Mouse (Mus musculus): ENCODE measurements around the gene Ankrd35. TPM values are rescaled to one million over a fixed set of nuclear protein-coding genes. Genes with fewer than 3 reads are reported as not detected.
"Not testable (repeated sequence)": the region's sequence is repeated elsewhere in the genome, so short reads cannot be mapped to it uniquely, and the experiment has no call there.

The Ankrd35 gene
- total and polyA plus RNA-seq, 2 experiments from 2014 or later: 4.3 to 4.9 TPM

GRCm38 (mm10) chr3:96684151-96684821 is 14.4 kb downstream of the Ankrd35 start:
- Histone ChIP-seq H3K9ac (replicated peaks; ENCODE audit: low read length, poor library complexity, severe bottlenecking) (no peak overlapping the region), H3K36me3 (ENCODE audit: insufficient read depth, low read length) (no peaks in the 10 kb centered on the region), H3K4me1 (ENCODE audit: insufficient read depth, low read length) (no peaks in the 10 kb centered on the region), H3K9me3 (ENCODE audit: low read length) (no peaks in the 10 kb centered on the region), H3K4me2 (ENCODE audit: low read depth, low read length, poor library complexity, severe bottlenecking) (peak overlapping the region; percentile 32), H3K4me3 (ENCODE audit: low read depth, low read length) (no peak overlapping the region), H3K27ac (ENCODE audit: low read depth, low read length) (no peak overlapping the region), H3K27me3 (ENCODE audit: insufficient read depth, low read length) (peaks cover 5% of the 10 kb centered on the region; the same call in 1 of the 2 replicates)
- 71% methylated on average over 17 of the region's 17 CpGs for WGBS
- no peak for TF ChIP-seq CTCF (IDR thresholded peaks at IDR 0.05)
- ATAC-seq (ENCODE audit: low FRiP score) (no peak), DNase-seq (ENCODE audit: low spot score) (no peak)

GRCm38 (mm10) chr3:96684822-96685156 is 14.9 kb downstream of the Ankrd35 start:
- H3K4me2 ChIP-seq (ENCODE audit: low read depth, low read length, poor library complexity, severe bottlenecking): peak overlapping the region; percentile 32
- H3K4me3 ChIP-seq (ENCODE audit: low read depth, low read length): 0 out of 2 replicates have a peak overlapping the region, but pooled peaks have one; percentile 8
- no peaks in the 10 kb centered on the region for H3K36me3 ChIP-seq (ENCODE audit: insufficient read depth, low read length)
- TF ChIP-seq CTCF (IDR thresholded peaks at IDR 0.05): no peak
- no peaks in the 10 kb centered on the region for H3K9me3 ChIP-seq (ENCODE audit: low read length)
- H3K4me1 ChIP-seq (ENCODE audit: insufficient read depth, low read length): no peaks in the 10 kb centered on the region
- H3K27ac ChIP-seq (ENCODE audit: low read depth, low read length): no peak overlapping the region
- no peak for DNase-seq (ENCODE audit: low spot score)
- H3K27me3 ChIP-seq (ENCODE audit: insufficient read depth, low read length): peaks cover 5% of the 10 kb centered on the region; the same call in 1 of the 2 replicates
- no peak for ATAC-seq (ENCODE audit: low FRiP score)
- WGBS: 52% methylated on average over 28 of the region's 28 CpGs
- H3K9ac ChIP-seq (replicated peaks; ENCODE audit: low read length, poor library complexity, severe bottlenecking): no peak overlapping the region

- not testable (repeated sequence) for H3K27ac ChIP-seq (ENCODE audit: low read depth, low read length); H3K9me3 ChIP-seq (ENCODE audit: low read length); H3K4me3 ChIP-seq (ENCODE audit: low read depth, low read length); H3K4me2 ChIP-seq (ENCODE audit: low read depth, low read length, poor library complexity, severe bottlenecking); DNase-seq (ENCODE audit: low spot score); ATAC-seq (ENCODE audit: low FRiP score); H3K36me3 ChIP-seq (ENCODE audit: insufficient read depth, low read length); H3K9ac ChIP-seq (replicated peaks; ENCODE audit: low read length, poor library complexity, severe bottlenecking); H3K27me3 ChIP-seq (ENCODE audit: insufficient read depth, low read length); H3K4me1 ChIP-seq (ENCODE audit: insufficient read depth, low read length)
- WGBS: 96% methylated on average over 5 of the region's 5 CpGs
These were observed 16.1 kb downstream of the Ankrd35 start for GRCm38 (mm10) chr3:96686057-96686456.

GRCm38 (mm10) chr3:96688854-96689253 is 18.9 kb downstream of the Ankrd35 start:
- Histone ChIP-seq H3K36me3 (ENCODE audit: insufficient read depth, low read length) (no peaks in the 10 kb centered on the region), H3K27ac (ENCODE audit: low read depth, low read length) (no peak overlapping the region), H3K4me1 (ENCODE audit: insufficient read depth, low read length) (no peaks in the 10 kb centered on the region), H3K9me3 (ENCODE audit: low read length) (no peaks in the 10 kb centered on the region), H3K4me3 (ENCODE audit: low read depth, low read length) (no peak overlapping the region), H3K9ac (replicated peaks; ENCODE audit: low read length, poor library complexity, severe bottlenecking) (no peak overlapping the region), H3K27me3 (ENCODE audit: insufficient read depth, low read length) (peaks cover 5% of the 10 kb centered on the region; the same call in 1 of the 2 replicates), H3K4me2 (ENCODE audit: low read depth, low read length, poor library complexity, severe bottlenecking) (no peak overlapping the region)
- no peak for TF ChIP-seq CTCF (IDR thresholded peaks at IDR 0.05)
- WGBS: 88% methylated on average over 11 of the region's 11 CpGs
- DNase-seq (ENCODE audit: low spot score) (no peak), ATAC-seq (ENCODE audit: low FRiP score) (no peak)

GRCm38 (mm10) chr3:96690298-96690697 is 20.4 kb downstream of the Ankrd35 start:
- Histone ChIP-seq H3K4me1 (ENCODE audit: insufficient read depth, low read length) (no peaks in the 10 kb centered on the region), H3K4me3 (ENCODE audit: low read depth, low read length) (no peak overlapping the region), H3K9me3 (ENCODE audit: low read length) (no peaks in the 10 kb centered on the region), H3K9ac (replicated peaks; ENCODE audit: low read length, poor library complexity, severe bottlenecking) (no peak overlapping the region), H3K4me2 (ENCODE audit: low read depth, low read length, poor library complexity, severe bottlenecking) (no peak overlapping the region), H3K36me3 (ENCODE audit: insufficient read depth, low read length) (no peaks in the 10 kb centered on the region), H3K27ac (ENCODE audit: low read depth, low read length) (no peak overlapping the region), H3K27me3 (ENCODE audit: insufficient read depth, low read length) (no peaks in the 10 kb centered on the region)
- WGBS: 51% methylated on average over 3 of the region's 3 CpGs
- DNase-seq (ENCODE audit: low spot score) (no peak), ATAC-seq (ENCODE audit: low FRiP score) (no peak)
- peak; percentile 36 for TF ChIP-seq CTCF (IDR thresholded peaks at IDR 0.05)

- 13% methylated on average over 3 of the region's 3 CpGs for WGBS
- H3K4me3 ChIP-seq (ENCODE audit: low read depth, low read length): no peak overlapping the region
- peak; percentile 61 for TF ChIP-seq CTCF (IDR thresholded peaks at IDR 0.05)
These were observed 22.6 kb downstream of the Ankrd35 start for GRCm38 (mm10) chr3:96692506-96692905.

More at GRCm38 (mm10) chr3:96692506-96692905, 22.6 kb downstream of the Ankrd35 start:
- DNase-seq (ENCODE audit: low spot score): peak; percentile 43
- ATAC-seq (ENCODE audit: low FRiP score): no peak
- H3K36me3 ChIP-seq (ENCODE audit: insufficient read depth, low read length): no peaks in the 10 kb centered on the region
- H3K27me3 ChIP-seq (ENCODE audit: insufficient read depth, low read length): no peaks in the 10 kb centered on the region
- H3K9ac ChIP-seq (replicated peaks; ENCODE audit: low read length, poor library complexity, severe bottlenecking): no peak overlapping the region
- no peaks in the 10 kb centered on the region for H3K4me1 ChIP-seq (ENCODE audit: insufficient read depth, low read length)
- no peak overlapping the region for H3K4me2 ChIP-seq (ENCODE audit: low read depth, low read length, poor library complexity, severe bottlenecking)
- no peaks in the 10 kb centered on the region for H3K9me3 ChIP-seq (ENCODE audit: low read length)
- H3K27ac ChIP-seq (ENCODE audit: low read depth, low read length): no peak overlapping the region

Data from midbrain, postnatal 0 days (tissue).